Mouse (Mus musculus): ENCODE data around the gene Sh2d6.

The Sh2d6 gene

DNA sequence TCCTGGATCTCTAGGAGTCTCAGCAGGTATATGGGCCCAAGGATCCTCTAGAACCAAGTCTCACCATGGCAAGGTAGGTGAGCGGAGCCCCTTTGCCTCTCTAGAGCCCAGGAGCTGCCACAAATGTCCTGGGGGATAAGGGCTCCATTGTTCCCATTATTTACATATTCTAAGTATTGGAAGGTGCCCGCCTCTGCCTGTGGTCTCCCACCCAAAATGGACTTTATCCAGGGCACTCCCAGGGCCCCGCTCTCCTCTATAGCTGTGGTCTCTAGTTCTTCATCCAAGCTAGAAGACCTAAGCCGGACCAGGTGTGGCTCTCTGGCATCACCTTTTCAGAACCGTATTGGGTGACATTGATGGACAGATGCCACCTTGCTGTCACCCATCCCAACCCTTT is at the start of gene Sh2d6:
Gene Sh2d6, minus strand, starts transcription at position 101 of the 400 bp plus-strand sequence.
- DNase-seq (ENCODE audit: low read depth, low spot score) = no peak

GRCm38 (mm10) chr6:72570644-72571397 is 49.3 kb upstream of the Sh2d6 start:
- DNase-seq (ENCODE audit: low read depth, low spot score) = no peak

GRCm38 (mm10) chr6:72568736-72569135 is 47.2 kb upstream of the Sh2d6 start:
- no peak for DNase-seq (ENCODE audit: low read depth, low spot score)

DNA sequence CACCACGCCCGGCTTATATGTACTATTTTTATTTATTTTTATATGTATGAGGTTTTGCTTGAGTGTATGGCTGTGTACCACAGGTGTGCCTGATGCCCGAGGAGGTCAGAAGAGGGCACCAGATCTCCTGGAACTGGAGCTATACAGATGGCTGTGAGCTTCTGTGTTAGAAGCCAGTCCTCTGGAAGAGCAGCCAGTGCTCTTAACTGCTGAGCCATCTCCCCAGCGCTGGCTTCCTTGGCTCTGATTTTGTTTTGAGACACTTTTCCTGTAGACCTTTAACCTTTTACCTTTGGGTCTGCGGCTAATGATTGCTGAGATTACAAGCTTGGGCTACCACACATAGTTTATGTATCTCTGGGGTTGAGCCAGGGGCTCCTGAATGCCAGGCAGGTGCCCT is 46.0 kb upstream of the Sh2d6 start:
- no peak for DNase-seq (ENCODE audit: low read depth, low spot score)

DNA sequence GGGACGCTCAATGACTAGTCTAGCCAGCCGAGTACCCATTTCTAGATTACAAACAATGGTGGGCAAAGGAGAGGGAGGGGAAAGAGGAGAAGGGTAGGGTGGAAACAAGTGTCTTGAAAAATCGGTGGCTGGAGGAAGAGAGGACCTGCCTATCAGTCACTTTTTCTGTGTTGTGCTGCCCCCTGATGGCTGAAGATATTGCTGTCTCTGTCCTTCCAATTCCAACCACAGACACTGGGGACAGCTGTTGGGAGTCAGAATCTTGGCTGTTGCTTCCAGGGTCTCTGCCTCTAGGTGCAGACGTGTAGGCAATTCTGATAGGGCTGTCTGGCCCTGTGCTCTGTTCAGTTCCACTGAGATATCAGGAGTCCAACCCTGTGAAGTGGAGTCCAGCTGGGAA is 44.5 kb upstream of the Sh2d6 start:
- peak; percentile 91 for DNase-seq (ENCODE audit: low read depth, low spot score)

DNA sequence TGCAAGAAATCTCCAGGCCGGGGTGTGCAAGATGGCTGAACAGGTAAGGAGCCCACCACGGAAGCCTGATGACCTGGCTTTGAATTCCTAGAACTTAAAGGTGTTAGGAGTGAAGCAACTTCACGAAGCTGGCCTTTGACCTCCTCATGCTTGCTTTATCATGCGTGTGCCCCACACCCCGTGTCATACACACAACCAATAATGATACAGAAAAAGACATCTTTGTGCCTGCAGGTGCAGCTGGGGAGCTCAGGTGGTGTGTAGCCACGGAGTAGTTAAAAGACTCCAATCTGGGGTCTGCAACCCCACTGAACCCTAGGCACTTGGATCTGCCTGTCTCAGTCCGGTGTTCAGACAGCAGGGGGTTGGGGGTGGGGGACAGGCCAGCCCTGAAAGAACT is 44.0 kb upstream of the Sh2d6 start:
- no peak for DNase-seq (ENCODE audit: low read depth, low spot score)

GRCm38 (mm10) chr6:72562894-72563293 is 41.4 kb upstream of the Sh2d6 start:
- DNase-seq (ENCODE audit: low read depth, low spot score) = no peak

DNA sequence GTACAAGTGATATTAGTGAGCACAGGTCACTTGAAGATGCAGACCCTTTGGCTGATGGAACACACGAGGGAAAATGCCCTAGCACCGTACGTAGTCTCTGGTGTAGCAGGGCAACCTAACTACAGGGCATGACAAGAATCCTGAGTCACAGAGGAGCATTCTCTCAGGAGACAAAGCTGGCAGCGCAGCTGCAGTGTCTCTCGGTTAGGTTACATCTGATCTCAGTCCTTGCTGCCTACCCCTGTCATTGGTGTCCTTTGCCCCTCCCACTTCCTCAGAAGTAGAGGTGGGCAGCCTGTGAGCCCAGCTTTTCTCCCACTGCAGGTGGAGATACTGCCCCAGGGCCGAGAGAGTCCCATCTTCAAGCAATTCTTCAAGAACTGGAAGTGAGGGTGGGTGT is 41.0 kb upstream of the Sh2d6 start:
- DNase-seq (ENCODE audit: low read depth, low spot score) = no peak

DNA sequence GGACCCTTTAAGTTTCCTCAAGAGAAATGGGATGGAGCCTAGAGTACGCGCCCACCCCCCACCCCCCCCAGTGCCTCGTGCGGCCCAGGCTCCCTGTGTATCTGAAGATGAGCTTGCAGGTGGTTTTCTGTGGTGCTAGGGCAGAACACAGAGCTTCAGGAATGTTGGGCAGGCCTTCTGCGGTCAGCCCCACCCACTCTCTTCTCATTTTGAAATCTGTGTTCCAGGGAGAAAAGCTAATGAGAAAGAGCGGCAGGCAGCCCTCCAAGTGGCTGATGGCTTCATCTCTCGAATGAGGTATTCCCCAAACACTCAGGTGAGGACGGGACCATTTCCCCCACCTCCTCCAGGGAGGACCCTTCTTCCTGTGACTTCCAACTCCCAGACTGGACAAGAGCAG is 39.3 kb upstream of the Sh2d6 start:
- no peak for DNase-seq (ENCODE audit: low read depth, low spot score)

GRCm38 (mm10) chr6:72553079-72553412 is 31.5 kb upstream of the Sh2d6 start:
- no peak for DNase-seq (ENCODE audit: low read depth, low spot score)

DNA sequence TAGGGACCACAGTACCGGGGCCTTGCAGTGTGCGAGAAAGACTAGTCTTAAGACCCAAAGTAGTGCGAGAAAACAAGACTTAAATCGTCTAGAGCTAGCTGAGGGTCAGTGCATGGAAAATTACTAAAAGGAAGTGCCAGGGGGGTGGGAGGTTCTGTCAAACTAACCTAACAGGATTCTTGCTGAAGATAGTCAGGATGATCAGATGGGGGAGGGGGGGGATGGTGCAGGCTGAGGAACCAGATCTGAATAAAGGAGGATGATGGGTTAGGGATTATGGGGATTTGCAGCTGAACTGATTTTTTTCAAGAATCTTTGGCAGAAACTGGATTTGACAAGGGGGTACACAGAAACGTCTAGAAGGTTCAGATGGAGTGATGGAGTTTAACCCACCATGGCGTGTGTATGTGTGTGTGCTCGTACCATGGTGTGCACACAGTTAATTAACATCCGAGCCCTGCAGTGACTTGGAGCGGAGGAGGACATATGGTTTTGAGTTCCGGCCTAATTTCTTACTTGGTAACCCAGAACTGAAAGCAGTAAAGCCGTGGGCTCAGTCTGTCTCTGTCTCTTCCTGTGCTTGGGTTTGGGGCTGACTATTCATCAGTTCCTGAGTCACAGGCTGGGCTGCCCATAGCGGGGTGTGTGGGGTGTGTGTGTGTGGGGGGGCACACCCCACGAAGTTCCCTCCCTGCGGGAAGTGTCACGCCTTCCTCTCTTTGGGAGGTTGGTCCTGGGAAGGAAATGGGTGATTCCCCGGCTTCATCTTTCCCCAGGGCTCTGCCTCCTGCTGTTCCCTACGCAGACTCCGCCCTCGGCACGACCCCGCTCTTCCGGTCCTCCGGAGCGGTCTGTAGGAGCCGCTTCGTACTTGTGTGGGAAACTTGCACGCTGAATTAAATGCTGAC is 30.9 kb upstream of the Sh2d6 start:
- DNase-seq (ENCODE audit: low read depth, low spot score) = peak; percentile 85

GRCm38 (mm10) chr6:72550503-72551100 is 29.1 kb upstream of the Sh2d6 start:
- peak; percentile 69 for DNase-seq (ENCODE audit: low read depth, low spot score)

DNA sequence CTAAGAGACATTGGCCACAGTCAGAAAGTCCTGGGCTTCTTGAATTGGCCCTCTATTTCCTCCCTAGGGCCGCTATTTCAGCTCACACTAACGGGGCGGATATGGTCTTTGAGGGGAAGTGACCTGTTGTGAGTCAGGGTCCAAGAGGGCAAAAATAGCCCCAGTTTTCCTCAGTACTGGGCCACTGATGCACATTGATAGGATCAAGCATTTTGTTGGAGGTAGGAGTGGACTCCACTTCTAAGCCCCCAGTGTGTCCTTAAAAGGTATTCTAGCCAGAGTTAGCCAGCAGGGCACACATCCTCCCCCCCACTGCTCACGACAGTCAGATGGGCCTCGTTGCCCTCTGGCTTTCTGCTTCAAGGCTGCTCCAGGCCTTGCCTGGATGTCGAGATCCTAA is 28.5 kb upstream of the Sh2d6 start:
- no peak for DNase-seq (ENCODE audit: low read depth, low spot score)

GRCm38 (mm10) chr6:72549041-72549580 is 27.6 kb upstream of the Sh2d6 start:
- DNase-seq (ENCODE audit: low read depth, low spot score) = peak; percentile 52

DNA sequence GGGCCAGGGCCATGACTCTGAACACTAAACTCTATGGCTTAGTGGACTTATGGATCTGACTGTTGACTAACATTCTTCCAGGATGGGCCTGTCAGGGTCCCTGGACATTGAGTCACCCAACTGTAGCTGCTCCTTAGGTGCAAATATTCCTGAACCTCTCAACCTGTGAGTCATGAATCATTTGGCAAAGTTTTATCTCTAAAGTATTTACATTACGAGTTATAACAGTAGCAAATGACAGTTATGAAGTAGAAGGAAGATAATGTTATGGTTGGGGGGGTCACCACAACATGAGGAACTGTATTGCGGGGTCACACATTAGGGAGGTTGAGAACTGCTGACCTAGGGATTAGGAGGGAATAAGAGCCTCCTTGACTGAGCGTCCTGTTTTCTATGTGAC is 26.4 kb upstream of the Sh2d6 start:
- no peak for DNase-seq (ENCODE audit: low read depth, low spot score)

- DNase-seq (ENCODE audit: low read depth, low spot score) = no peak
Observed at GRCm38 (mm10) chr6:72547121-72547520, 25.6 kb upstream of the Sh2d6 start.

DNA sequence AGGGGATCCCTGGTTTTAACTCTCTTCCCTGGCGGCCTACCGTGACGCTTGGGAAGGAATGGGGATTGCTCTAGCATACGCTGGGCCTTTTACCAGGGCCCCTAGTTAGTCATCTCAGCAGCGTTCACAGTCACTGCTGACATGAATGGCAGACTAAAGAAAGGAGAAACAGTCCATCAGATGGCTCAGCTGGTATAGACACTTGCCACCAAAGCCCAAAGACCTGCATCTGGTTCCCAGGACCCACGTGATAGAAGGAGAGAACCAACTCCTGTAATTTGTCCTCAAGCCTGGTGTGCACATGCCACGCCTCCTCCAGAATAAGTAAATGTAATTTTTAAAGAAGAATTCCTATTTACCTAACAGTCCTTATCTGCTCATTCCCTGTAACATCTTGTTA is 23.9 kb upstream of the Sh2d6 start:
- DNase-seq (ENCODE audit: low read depth, low spot score) = no peak

- DNase-seq (ENCODE audit: low read depth, low spot score) = peak; percentile 80
Observed at GRCm38 (mm10) chr6:72544283-72544987, 22.9 kb upstream of the Sh2d6 start, which contains the start of gene Capg. Gene Capg, plus strand, starts transcription at chr6:72544391.

- DNase-seq (ENCODE audit: low read depth, low spot score) = no peak
Observed at GRCm38 (mm10) chr6:72543265-72543850, 21.9 kb upstream of the Sh2d6 start.

- peak; percentile 94 for DNase-seq (ENCODE audit: low read depth, low spot score)
Observed at GRCm38 (mm10) chr6:72538562-72539031, 17.1 kb upstream of the Sh2d6 start.

DNA sequence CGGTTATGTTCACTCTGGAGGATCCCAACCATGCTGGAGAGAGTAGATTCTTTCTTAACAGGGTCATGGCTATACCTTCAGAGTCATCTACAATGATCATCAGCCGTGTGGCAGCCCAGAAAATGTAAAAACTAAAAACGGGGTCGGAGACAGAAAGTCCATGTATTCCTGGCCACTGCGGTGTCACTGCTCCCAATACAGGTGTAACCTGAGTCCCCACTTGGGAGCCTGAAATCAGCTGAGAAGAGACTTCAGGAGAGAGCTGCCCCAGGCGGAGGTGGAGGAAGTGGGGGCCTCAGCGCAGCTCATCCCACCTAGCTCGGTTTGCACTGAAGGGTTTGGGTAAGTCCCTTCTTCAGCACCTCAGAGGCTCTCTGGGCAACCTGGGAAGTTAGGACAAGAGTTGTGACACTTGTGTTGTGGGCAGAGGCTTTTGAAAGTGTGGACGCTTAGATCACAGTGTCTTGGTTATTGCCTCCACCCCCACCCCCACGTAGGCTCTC is 16.5 kb upstream of the Sh2d6 start:
- no peak for DNase-seq (ENCODE audit: low read depth, low spot score)
